Mouse (Mus musculus) bone marrow macrophage, adult 2 months (primary cell): ENCODE results near the gene Thsd7a.

ENCODE experiments used
- CTCF ChIP-seq: IDR thresholded peaks from 2 replicates; pipeline ENCODE4 v1.5.1; 2012; ENCODE audit warnings: low read depth, mild to moderate bottlenecking, low read length, moderate library complexity
- POLR2A ChIP-seq: IDR thresholded peaks from 2 replicates; pipeline ENCODE4 v1.6.1; 2012; ENCODE audit warnings: mild to moderate bottlenecking, low read depth, low read length, borderline replicate concordance

- no peak for TF ChIP-seq CTCF
- TF ChIP-seq POLR2A = no peak
Measured at GRCm38 (mm10) chr6:12786378-12786982, 37.3 kb upstream of the Thsd7a start.
